Mouse (Mus musculus) mature B cell (primary cell): ENCODE measurements around the gene Syne2.

ENCODE experiments used
- in situ Hi-C: fragments of 300-500 bp; cut with MboI; formaldehyde crosslinking; loops from 2 replicates; pipeline ENCODE4 v1.14.3; 2019

Gene Syne2

GRCm38 (mm10) chr12:75865166-75865565 lies 47.2 kb downstream of the Syne2 start:
- in situ Hi-C loops: no loop called here

- in situ Hi-C loops: no loop called here
These were observed 48.8 kb downstream of the Syne2 start for GRCm38 (mm10) chr12:75866419-75867373.

- in situ Hi-C loops: no loop called here
These were observed 55.8 kb downstream of the Syne2 start for GRCm38 (mm10) chr12:75873546-75874235.

- in situ Hi-C loops: no loop called here
These were observed 56.5 kb downstream of the Syne2 start for GRCm38 (mm10) chr12:75874287-75874994.

- in situ Hi-C loops: no loop called here
These were observed 61.8 kb downstream of the Syne2 start for GRCm38 (mm10) chr12:75879636-75880317.

- in situ Hi-C loops: no loop called here
These were observed 63.6 kb downstream of the Syne2 start for GRCm38 (mm10) chr12:75881554-75881953.

GRCm38 (mm10) chr12:75886161-75886560 lies 68.2 kb downstream of the Syne2 start:
- in situ Hi-C loops: no loop called here

GRCm38 (mm10) chr12:75886946-75887345 lies 69.0 kb downstream of the Syne2 start:
- in situ Hi-C loops: no loop called here

- in situ Hi-C loops: no loop called here
These were observed 70.8 kb downstream of the Syne2 start for GRCm38 (mm10) chr12:75888721-75889120.

GRCm38 (mm10) chr12:75891206-75891605 lies 73.3 kb downstream of the Syne2 start:
- in situ Hi-C loops: no loop called here

GRCm38 (mm10) chr12:75893392-75893791 lies 75.5 kb downstream of the Syne2 start:
- in situ Hi-C loops: no loop called here

- in situ Hi-C loops: no loop called here
These were observed 76.5 kb downstream of the Syne2 start for GRCm38 (mm10) chr12:75894316-75894997.

- in situ Hi-C loops: no loop called here
These were observed 77.0 kb downstream of the Syne2 start for GRCm38 (mm10) chr12:75894998-75895331.

GRCm38 (mm10) chr12:75897793-75898192 lies 79.9 kb downstream of the Syne2 start:
- in situ Hi-C loops: no loop called here

GRCm38 (mm10) chr12:75901721-75902120 lies 83.8 kb downstream of the Syne2 start:
- in situ Hi-C loops: no loop called here

- in situ Hi-C loops: no loop called here
These were observed 86.1 kb downstream of the Syne2 start for GRCm38 (mm10) chr12:75904068-75904467.

- in situ Hi-C loops: no loop called here
These were observed 87.4 kb downstream of the Syne2 start for GRCm38 (mm10) chr12:75905304-75905703.

GRCm38 (mm10) chr12:75908466-75908865 lies 90.5 kb downstream of the Syne2 start:
- in situ Hi-C loops: no loop called here

GRCm38 (mm10) chr12:75915694-75916093 lies 97.8 kb downstream of the Syne2 start:
- in situ Hi-C loops: no loop called here

- in situ Hi-C loops: no loop called here
These were observed 100.5 kb downstream of the Syne2 start for GRCm38 (mm10) chr12:75918415-75918814.

GRCm38 (mm10) chr12:75918914-75919313 lies 101.0 kb downstream of the Syne2 start:
- in situ Hi-C loops: no loop called here
